Comparison of ENCODE assay signal across 16 mouse cellular contexts in the genomic region with DNA sequence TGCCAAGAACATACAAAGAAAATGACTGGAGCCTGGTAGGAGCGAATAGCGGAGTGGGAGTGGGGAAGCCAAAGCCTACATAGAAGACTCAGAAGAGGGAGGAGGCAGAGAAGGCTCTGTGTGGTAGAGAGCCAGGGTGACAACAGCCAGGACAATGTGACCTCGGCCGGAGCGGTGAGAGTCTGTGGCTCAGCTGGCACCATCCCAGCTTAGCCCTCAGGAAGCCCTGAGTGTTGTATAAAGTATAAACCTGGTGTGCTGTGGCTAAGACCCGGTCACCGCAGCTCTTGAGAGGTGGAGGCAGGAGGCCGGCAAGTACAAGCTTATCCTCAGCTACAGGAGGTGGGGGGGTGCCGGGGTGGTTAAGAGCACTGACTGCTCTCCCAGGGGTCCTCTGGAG. TPM values are rescaled to one million over a fixed set of nuclear protein-coding genes. Genes with fewer than 3 reads are reported as not detected.
DNase-seq lines count a peak whose midpoint lies in the region; ATAC-seq and TF ChIP-seq lines count a peak whose summit lies in the region.
"Had no signal": no experiment of that assay in that cellular context is flagged by ENCODE, and none has a peak within 500 bp of the region (broad histone marks: within the 10 kb centered on the region; RNA-seq: fewer than 3 reads in every experiment).

No protein-coding gene starts in this region.

- H3K4me2 ChIP-seq in hindbrain, embryonic 13.5 days = no peak overlapping the region
- no peak overlapping the region for H3K4me2 ChIP-seq in hindbrain, embryonic 11.5 days (replicated peaks; ENCODE audit: low read depth, low read length)
- no peak overlapping the region for H3K4me2 ChIP-seq in intestine, embryonic 15.5 days (replicated peaks)
- H3K4me2 ChIP-seq: midbrain, embryonic 11.5 days; stomach, embryonic 15.5 days had no signal

- no peaks in the 10 kb centered on the region for H3K9me3 ChIP-seq in hindbrain, embryonic 13.5 days
- no peaks in the 10 kb centered on the region for H3K9me3 ChIP-seq in hindbrain, embryonic 11.5 days (ENCODE audit: control insufficient read depth, low read length)
- H3K9me3 ChIP-seq in intestine, embryonic 15.5 days = no peaks in the 10 kb centered on the region
- H3K9me3 ChIP-seq: stomach, embryonic 15.5 days had no signal

- TF ChIP-seq CTCF in cerebellum, adult 2 months (IDR thresholded peaks at IDR 0.05; ENCODE audit: borderline replicate concordance, insufficient read depth, low read depth, low read length) = no peak

- no peak overlapping the region for H3K4me3 ChIP-seq in cerebellum, adult 2 months (replicated peaks; ENCODE audit: insufficient read depth, low read depth, low read length)
- no peak overlapping the region for H3K4me3 ChIP-seq in hindbrain, embryonic 13.5 days
- H3K4me3 ChIP-seq in hindbrain, embryonic 11.5 days (ENCODE audit: low read depth, low read length) = no peak overlapping the region
- H3K4me3 ChIP-seq in intestine, embryonic 15.5 days (replicated peaks) = no peak overlapping the region
- H3K4me3 ChIP-seq: heart, adult 2 months; stomach, embryonic 15.5 days had no signal

- peak in 1 of 2 experiments; percentile 62 for DNase-seq in cerebellum, adult 2 months
- DNase-seq in cerebellum, adult 11 months = no peak
- DNase-seq in hindbrain, embryonic 11.5 days (ENCODE audit: low spot score) = no peak
- DNase-seq in retina, postnatal 1 day = peak; percentile 38
- no peak for DNase-seq in retina, embryonic 14.5 days (ENCODE audit: low spot score)
- DNase-seq in right cerebral cortex, adult 2 months (ENCODE audit: low spot score in 2 of 2) = no peak
- DNase-seq: heart, adult 2 months; thymus, postnatal 4 days had no signal

- H3K27me3 ChIP-seq in cerebellum, adult 2 months (ENCODE audit: control insufficient read depth, insufficient read depth, low read length) = no peaks in the 10 kb centered on the region
- no peaks in the 10 kb centered on the region for H3K27me3 ChIP-seq in hindbrain, embryonic 13.5 days
- H3K27me3 ChIP-seq in hindbrain, embryonic 11.5 days (ENCODE audit: control insufficient read depth, insufficient read depth, low read length) = no peaks in the 10 kb centered on the region
- H3K27me3 ChIP-seq in intestine, embryonic 15.5 days (replicated peaks) = no peaks in the 10 kb centered on the region
- H3K27me3 ChIP-seq: stomach, embryonic 15.5 days had no signal

- no peak overlapping the region for H3K9ac ChIP-seq in hindbrain, embryonic 13.5 days
- H3K9ac ChIP-seq in hindbrain, embryonic 11.5 days (ENCODE audit: low read depth, low read length) = no peak overlapping the region
- H3K9ac ChIP-seq in intestine, embryonic 15.5 days = no peak overlapping the region
- H3K9ac ChIP-seq: stomach, embryonic 15.5 days had no signal

- no peak for TF ChIP-seq POLR2A in cerebellum, adult 2 months (IDR thresholded peaks at IDR 0.05; ENCODE audit: borderline replicate concordance, insufficient read depth, low read length)

- peak overlapping the region; percentile 63 for H3K27ac ChIP-seq in cerebellum, adult 2 months (ENCODE audit: insufficient read depth, low read length)
- H3K27ac ChIP-seq in hindbrain, embryonic 13.5 days = 0 out of 2 replicates have a peak overlapping the region, but pooled peaks have one; percentile 25
- H3K27ac ChIP-seq in hindbrain, embryonic 11.5 days (ENCODE audit: low read depth, low read length) = no peak overlapping the region
- peak overlapping the region; percentile 7; the same call in 1 of the 2 replicates for H3K27ac ChIP-seq in intestine, embryonic 15.5 days
- H3K27ac ChIP-seq: heart, adult 2 months had no signal

- H3K4me1 ChIP-seq in cerebellum, adult 2 months (ENCODE audit: control insufficient read depth, insufficient read depth, low read length) = peaks cover 40% of the 10 kb centered on the region
- H3K4me1 ChIP-seq in hindbrain, embryonic 13.5 days (replicated peaks) = peaks cover 39% of the 10 kb centered on the region
- peaks cover 10% of the 10 kb centered on the region for H3K4me1 ChIP-seq in hindbrain, embryonic 11.5 days (replicated peaks; ENCODE audit: control insufficient read depth, insufficient read depth, low read length)
- peaks cover 25% of the 10 kb centered on the region for H3K4me1 ChIP-seq in intestine, embryonic 15.5 days (replicated peaks)

- H3K36me3 ChIP-seq in hindbrain, embryonic 13.5 days = peaks cover 15% of the 10 kb centered on the region
- peaks cover 2% of the 10 kb centered on the region; the same call in 1 of the 2 replicates for H3K36me3 ChIP-seq in hindbrain, embryonic 11.5 days (ENCODE audit: control insufficient read depth, insufficient read depth, low read length)
- peaks cover 10% of the 10 kb centered on the region for H3K36me3 ChIP-seq in intestine, embryonic 15.5 days

- no peak for ATAC-seq in hindbrain, embryonic 13.5 days (ENCODE audit: low FRiP score)
- no peak for ATAC-seq in hindbrain, embryonic 11.5 days (ENCODE audit: low FRiP score)
- ATAC-seq in intestine, embryonic 15.5 days = no peak
- ATAC-seq: CD4-positive, CD25-positive, alpha-beta regulatory T cell, adult 4 months had no signal

- WGBS in cerebellum, adult 2 months = 12% methylated on average over 9 of the region's 9 CpGs
- WGBS in hindbrain, embryonic 13.5 days = 63% methylated on average over 9 of the region's 9 CpGs
- WGBS in hindbrain, embryonic 11.5 days = 70% methylated on average over 9 of the region's 9 CpGs
- WGBS in intestine, embryonic 15.5 days = 53% methylated on average over 9 of the region's 9 CpGs

RNA-seq across cellular contexts. Expression of a gene that starts 0.9 kb away (rescaled TPM):
- 479 and 488 TPM in 2 replicates for polyA plus RNA-seq in cerebellum, adult 2 months (2012; rRNA removed)
- 565 and 583 TPM in 2 replicates for polyA plus RNA-seq in hindbrain, embryonic 13.5 days (2015; fragmentation: Nextera tagmentation; extraction: Ambion mirVana)
- polyA plus RNA-seq in hindbrain, embryonic 11.5 days (2014; fragmentation: Nextera tagmentation; extraction: Ambion mirVana) = 817 and 827 TPM in 2 replicates
- polyA plus RNA-seq in intestine, embryonic 15.5 days (2015; fragmentation: Nextera tagmentation; extraction: Ambion mirVana) = 973 and 1,022 TPM in 2 replicates

RNA-seq across cellular contexts. Expression of a gene that starts 2.3 kb away (rescaled TPM):
- 0.16 TPM in 2 replicates for polyA plus RNA-seq in cerebellum, adult 2 months (2012; rRNA removed)
- polyA plus RNA-seq in hindbrain, embryonic 13.5 days (2015; fragmentation: Nextera tagmentation; extraction: Ambion mirVana) = not detected in 2 replicates
- not detected in 2 replicates for polyA plus RNA-seq in hindbrain, embryonic 11.5 days (2014; fragmentation: Nextera tagmentation; extraction: Ambion mirVana)
- not detected in 2 replicates for polyA plus RNA-seq in intestine, embryonic 15.5 days (2015; fragmentation: Nextera tagmentation; extraction: Ambion mirVana)
- polyA plus RNA-seq: CD4-positive, CD25-positive, alpha-beta regulatory T cell, adult 4 months; embryonic facial prominence, embryonic 14.5 days; heart, adult 2 months; large intestine, adult 2 months; lung, embryonic 16.5 days; midbrain, embryonic 11.5 days; stomach, embryonic 15.5 days had no signal

RNA-seq across cellular contexts. Expression of a gene that starts 14.0 kb away (rescaled TPM):
- 336 and 366 TPM in 2 replicates for polyA plus RNA-seq in cerebellum, adult 2 months (2012; rRNA removed)
- 225 and 235 TPM in 2 replicates for polyA plus RNA-seq in hindbrain, embryonic 13.5 days (2015; fragmentation: Nextera tagmentation; extraction: Ambion mirVana)
- 53.3 and 61.2 TPM in 2 replicates for polyA plus RNA-seq in hindbrain, embryonic 11.5 days (2014; fragmentation: Nextera tagmentation; extraction: Ambion mirVana)
- polyA plus RNA-seq in intestine, embryonic 15.5 days (2015; fragmentation: Nextera tagmentation; extraction: Ambion mirVana) = 71.2 and 71.7 TPM in 2 replicates

RNA-seq across cellular contexts. Expression of a gene that starts 18.0 kb away (rescaled TPM):
- 228 and 244 TPM in 2 replicates for polyA plus RNA-seq in cerebellum, adult 2 months (2012; rRNA removed)
- 27.9 and 31.0 TPM in 2 replicates for polyA plus RNA-seq in hindbrain, embryonic 13.5 days (2015; fragmentation: Nextera tagmentation; extraction: Ambion mirVana)
- polyA plus RNA-seq in hindbrain, embryonic 11.5 days (2014; fragmentation: Nextera tagmentation; extraction: Ambion mirVana) = 3.5 and 3.7 TPM in 2 replicates
- polyA plus RNA-seq in intestine, embryonic 15.5 days (2015; fragmentation: Nextera tagmentation; extraction: Ambion mirVana) = 2.6 and 2.7 TPM in 2 replicates
